Mouse (Mus musculus): ENCODE data around the gene Zfp366. TPM values are rescaled to one million over a fixed set of nuclear protein-coding genes. Genes with fewer than 3 reads are reported as not detected.

The Zfp366 gene
- polyA plus RNA-seq, 1 experiment from 2014 or later: 0.43 TPM

DNA sequence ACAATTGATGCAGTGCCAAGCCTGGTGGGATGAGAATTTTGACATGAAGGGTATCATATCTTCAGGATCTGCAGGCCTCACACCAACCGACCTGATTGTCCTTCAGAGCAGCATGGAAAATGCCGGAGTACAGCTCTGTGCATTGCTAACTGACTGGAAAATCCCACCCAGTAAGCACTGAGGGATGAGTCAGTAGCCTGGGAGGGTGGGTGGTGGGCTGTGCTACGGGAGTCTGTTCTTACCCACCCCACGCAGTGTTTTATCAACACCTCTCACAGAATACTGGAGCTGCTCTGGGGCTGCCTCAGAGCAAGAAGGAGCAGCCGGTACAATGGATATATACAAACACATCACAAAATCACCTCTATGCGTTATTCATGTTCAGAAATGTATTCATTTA, 79.9 kb downstream of the Zfp366 start:
- no peaks in the 10 kb centered on the region for H3K27me3 ChIP-seq (replicated peaks; ENCODE audit: control insufficient read depth, insufficient read depth, low read length)
- no peak overlapping the region for H3K4me2 ChIP-seq (ENCODE audit: low read length)
- DNase-seq (ENCODE audit: low spot score) (no peak), ATAC-seq (no peak)
- H3K27ac ChIP-seq (ENCODE audit: low read depth, low read length): no peak overlapping the region
- no peak overlapping the region for H3K4me3 ChIP-seq (ENCODE audit: low read depth, low read length)
- 86% methylated on average over 6 of the region's 6 CpGs for WGBS
- no peaks in the 10 kb centered on the region for H3K36me3 ChIP-seq (ENCODE audit: control insufficient read depth, insufficient read depth, low read length)
- no peaks in the 10 kb centered on the region for H3K9me3 ChIP-seq (replicated peaks; ENCODE audit: control insufficient read depth, low read length)
- no peak overlapping the region for H3K9ac ChIP-seq (ENCODE audit: low read length)
- no peaks in the 10 kb centered on the region for H3K4me1 ChIP-seq (ENCODE audit: control insufficient read depth, insufficient read depth, low read length)

DNA sequence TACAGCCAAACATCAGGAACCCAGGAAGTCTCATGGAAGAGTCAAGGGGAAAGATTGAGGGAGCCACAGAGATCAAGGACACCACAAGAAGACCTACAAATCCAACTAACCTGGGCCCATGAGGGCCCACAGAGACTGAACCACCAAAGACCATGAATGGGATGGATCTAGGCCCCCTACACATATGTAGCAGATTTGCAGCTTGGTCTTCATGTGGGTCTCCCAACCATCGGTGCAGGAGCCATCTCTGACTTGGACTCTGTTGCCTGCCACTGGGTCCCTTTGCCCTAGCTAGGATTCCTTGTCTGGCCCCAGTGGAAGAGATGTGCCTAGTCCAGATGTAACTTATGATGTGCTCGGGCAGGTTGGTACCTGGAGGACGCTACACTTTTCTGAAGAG, 87.4 kb downstream of the Zfp366 start:
- H3K9me3 ChIP-seq (replicated peaks; ENCODE audit: control insufficient read depth, low read length): no peaks in the 10 kb centered on the region
- no peaks in the 10 kb centered on the region for H3K27me3 ChIP-seq (replicated peaks; ENCODE audit: control insufficient read depth, insufficient read depth, low read length)
- DNase-seq (ENCODE audit: low spot score) (no peak), ATAC-seq (no peak)
- no peak overlapping the region for H3K4me2 ChIP-seq (ENCODE audit: low read length)
- H3K36me3 ChIP-seq (ENCODE audit: control insufficient read depth, insufficient read depth, low read length): no peaks in the 10 kb centered on the region
- WGBS: 93% methylated on average over 3 of the region's 3 CpGs
- no peak overlapping the region for H3K27ac ChIP-seq (ENCODE audit: low read depth, low read length)
- H3K9ac ChIP-seq (ENCODE audit: low read length): no peak overlapping the region
- H3K4me1 ChIP-seq (ENCODE audit: control insufficient read depth, insufficient read depth, low read length): no peaks in the 10 kb centered on the region
- no peak overlapping the region for H3K4me3 ChIP-seq (ENCODE audit: low read depth, low read length)

DNA sequence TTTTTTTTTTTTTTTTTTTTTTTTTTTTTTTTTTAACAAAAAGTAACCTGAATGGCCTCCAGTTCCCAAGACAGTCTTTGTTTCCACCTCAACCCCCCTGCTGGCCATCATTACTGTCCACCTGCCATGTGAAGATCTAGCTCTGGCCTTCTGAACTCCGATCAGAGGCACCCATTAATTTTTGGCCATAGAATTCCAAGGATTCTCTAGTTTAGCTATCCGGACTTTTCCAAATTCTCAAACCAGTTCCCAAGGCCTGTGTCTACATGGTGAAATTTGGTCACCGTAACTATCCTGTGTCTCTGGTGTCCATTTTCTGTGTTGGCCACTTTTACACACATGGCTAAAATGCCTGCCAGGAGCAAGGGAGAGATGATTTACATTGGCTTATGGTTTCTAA, 92.9 kb downstream of the Zfp366 start:
- Histone ChIP-seq H3K27me3 (replicated peaks; ENCODE audit: control insufficient read depth, insufficient read depth, low read length) (no peaks in the 10 kb centered on the region), H3K9me3 (replicated peaks; ENCODE audit: control insufficient read depth, low read length) (no peaks in the 10 kb centered on the region), H3K4me3 (ENCODE audit: low read depth, low read length) (no peak overlapping the region), H3K9ac (ENCODE audit: low read length) (no peak overlapping the region), H3K36me3 (ENCODE audit: control insufficient read depth, insufficient read depth, low read length) (no peaks in the 10 kb centered on the region), H3K4me1 (ENCODE audit: control insufficient read depth, insufficient read depth, low read length) (no peaks in the 10 kb centered on the region), H3K4me2 (ENCODE audit: low read length) (no peak overlapping the region), H3K27ac (ENCODE audit: low read depth, low read length) (no peak overlapping the region)
- WGBS: 100% methylated on average over 3 of the region's 3 CpGs
- ATAC-seq (no peak), DNase-seq (ENCODE audit: low spot score) (no peak)

DNA sequence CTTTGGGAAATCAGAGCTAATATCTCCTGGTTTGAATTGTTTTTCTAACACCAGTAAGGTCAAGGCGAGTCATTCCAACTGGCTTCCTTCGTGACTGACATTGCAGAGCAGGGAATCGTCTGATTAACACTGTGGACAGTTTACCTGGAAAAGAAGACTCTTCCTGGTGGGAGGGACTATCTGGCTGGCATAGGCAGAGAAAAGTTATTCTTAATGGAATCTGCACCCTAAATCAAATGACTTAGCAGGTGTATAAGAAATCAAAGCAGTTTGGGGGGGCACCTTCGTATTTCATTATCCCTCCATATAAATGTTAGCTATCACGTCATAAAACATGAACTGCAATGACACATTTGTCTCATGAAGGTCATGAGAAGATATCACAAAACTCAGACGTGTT, 93.9 kb downstream of the Zfp366 start:
- Histone ChIP-seq H3K4me2 (ENCODE audit: low read length) (no peak overlapping the region), H3K36me3 (ENCODE audit: control insufficient read depth, insufficient read depth, low read length) (no peaks in the 10 kb centered on the region), H3K9me3 (replicated peaks; ENCODE audit: control insufficient read depth, low read length) (no peaks in the 10 kb centered on the region), H3K27ac (ENCODE audit: low read depth, low read length) (no peak overlapping the region), H3K9ac (ENCODE audit: low read length) (no peak overlapping the region), H3K4me3 (ENCODE audit: low read depth, low read length) (no peak overlapping the region), H3K27me3 (replicated peaks; ENCODE audit: control insufficient read depth, insufficient read depth, low read length) (no peaks in the 10 kb centered on the region), H3K4me1 (ENCODE audit: control insufficient read depth, insufficient read depth, low read length) (peaks cover 6% of the 10 kb centered on the region; the same call in 1 of the 2 replicates)
- 84% methylated on average over 6 of the region's 6 CpGs for WGBS
- no peak for ATAC-seq
- DNase-seq (ENCODE audit: low spot score): no peak

DNA sequence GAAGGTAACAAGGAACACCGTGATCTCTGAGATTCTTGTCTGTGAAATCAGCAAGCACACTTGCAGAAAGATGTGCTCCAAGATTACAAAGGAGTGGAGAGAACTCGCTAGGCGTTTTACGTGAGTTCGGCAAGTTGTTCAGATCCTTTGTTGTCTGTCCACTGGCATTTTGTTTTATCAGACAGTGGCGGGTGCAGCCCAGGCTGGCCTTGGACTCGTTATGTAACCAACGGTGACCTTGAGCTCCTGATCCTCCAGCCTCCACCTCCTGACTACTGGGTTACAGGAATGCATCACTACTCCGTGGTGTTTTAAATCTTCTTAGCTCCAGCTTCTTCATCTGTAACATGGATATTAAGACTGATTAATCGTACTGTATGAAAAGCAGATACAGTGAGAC, 94.7 kb downstream of the Zfp366 start:
- DNase-seq (ENCODE audit: low spot score) (no peak), ATAC-seq (no peak)
- Histone ChIP-seq H3K27me3 (replicated peaks; ENCODE audit: control insufficient read depth, insufficient read depth, low read length) (no peaks in the 10 kb centered on the region), H3K36me3 (ENCODE audit: control insufficient read depth, insufficient read depth, low read length) (no peaks in the 10 kb centered on the region), H3K4me1 (ENCODE audit: control insufficient read depth, insufficient read depth, low read length) (peaks cover 14% of the 10 kb centered on the region; the same call in 1 of the 2 replicates), H3K9me3 (replicated peaks; ENCODE audit: control insufficient read depth, low read length) (no peaks in the 10 kb centered on the region), H3K4me2 (ENCODE audit: low read length) (no peak overlapping the region), H3K27ac (ENCODE audit: low read depth, low read length) (no peak overlapping the region), H3K4me3 (ENCODE audit: low read depth, low read length) (no peak overlapping the region), H3K9ac (ENCODE audit: low read length) (no peak overlapping the region)
- 57% methylated on average over 10 of the region's 10 CpGs for WGBS

DNA sequence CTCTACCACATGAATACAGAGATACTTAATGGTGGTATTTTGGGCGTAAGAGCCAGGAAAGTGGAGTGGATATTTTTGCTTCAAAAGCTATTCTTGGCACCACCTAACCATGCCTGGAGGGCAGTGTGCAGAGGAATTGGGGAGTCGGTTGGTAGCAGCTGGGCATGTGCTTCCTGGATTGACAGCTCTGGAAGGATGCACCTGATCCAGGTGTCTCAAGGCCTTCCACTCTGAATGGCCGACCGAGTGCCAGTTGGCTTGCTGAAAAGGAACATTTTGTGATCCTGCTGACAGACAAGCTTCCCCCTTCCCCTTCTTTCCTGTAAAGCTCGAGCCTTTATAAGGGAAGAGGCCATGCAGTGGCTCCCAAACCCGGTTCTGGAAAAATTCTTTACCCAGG, 98.3 kb downstream of the Zfp366 start:
- H3K4me1 ChIP-seq (ENCODE audit: control insufficient read depth, insufficient read depth, low read length): peaks cover 18% of the 10 kb centered on the region
- no peaks in the 10 kb centered on the region for H3K27me3 ChIP-seq (replicated peaks; ENCODE audit: control insufficient read depth, insufficient read depth, low read length)
- no peak overlapping the region for H3K4me3 ChIP-seq (ENCODE audit: low read depth, low read length)
- WGBS: 76% methylated on average over 6 of the region's 6 CpGs
- DNase-seq (ENCODE audit: low spot score): no peak
- H3K36me3 ChIP-seq (ENCODE audit: control insufficient read depth, insufficient read depth, low read length): no peaks in the 10 kb centered on the region
- no peak overlapping the region for H3K27ac ChIP-seq (ENCODE audit: low read depth, low read length)
- no peak overlapping the region for H3K4me2 ChIP-seq (ENCODE audit: low read length)
- H3K9me3 ChIP-seq (replicated peaks; ENCODE audit: control insufficient read depth, low read length): no peaks in the 10 kb centered on the region
- no peak for ATAC-seq
- no peak overlapping the region for H3K9ac ChIP-seq (ENCODE audit: low read length)

DNA sequence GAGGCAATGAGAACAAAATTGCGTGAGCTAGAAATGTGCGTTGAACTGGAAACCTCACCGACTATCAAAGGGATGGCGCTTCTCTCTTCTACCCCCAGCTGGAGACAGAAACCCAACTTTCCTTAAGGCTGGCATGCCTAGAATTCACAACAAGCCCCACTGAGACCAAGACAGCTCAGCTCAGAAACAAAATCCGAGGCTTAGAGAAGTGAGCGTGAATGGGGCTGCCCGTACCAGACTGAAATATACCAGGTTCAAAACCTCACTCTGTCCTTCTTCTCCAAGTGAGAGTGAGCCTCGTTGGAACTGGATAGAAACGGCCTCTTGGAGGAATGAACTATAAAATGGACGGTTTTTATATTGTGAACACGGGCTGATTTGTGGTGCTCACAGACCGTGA, 99.3 kb downstream of the Zfp366 start:
- no peak for DNase-seq (ENCODE audit: low spot score)
- Histone ChIP-seq H3K27ac (ENCODE audit: low read depth, low read length) (peak overlapping the region; percentile 9; the same call in 1 of the 2 replicates), H3K36me3 (ENCODE audit: control insufficient read depth, insufficient read depth, low read length) (no peaks in the 10 kb centered on the region), H3K4me2 (ENCODE audit: low read length) (no peak overlapping the region), H3K9ac (ENCODE audit: low read length) (no peak overlapping the region), H3K4me3 (ENCODE audit: low read depth, low read length) (no peak overlapping the region), H3K27me3 (replicated peaks; ENCODE audit: control insufficient read depth, insufficient read depth, low read length) (no peaks in the 10 kb centered on the region), H3K4me1 (ENCODE audit: control insufficient read depth, insufficient read depth, low read length) (peaks cover 18% of the 10 kb centered on the region), H3K9me3 (replicated peaks; ENCODE audit: control insufficient read depth, low read length) (no peaks in the 10 kb centered on the region)
- ATAC-seq: peak; percentile 17; the same call in 1 of the 2 replicates
- 79% methylated on average over 12 of the region's 12 CpGs for WGBS

DNA sequence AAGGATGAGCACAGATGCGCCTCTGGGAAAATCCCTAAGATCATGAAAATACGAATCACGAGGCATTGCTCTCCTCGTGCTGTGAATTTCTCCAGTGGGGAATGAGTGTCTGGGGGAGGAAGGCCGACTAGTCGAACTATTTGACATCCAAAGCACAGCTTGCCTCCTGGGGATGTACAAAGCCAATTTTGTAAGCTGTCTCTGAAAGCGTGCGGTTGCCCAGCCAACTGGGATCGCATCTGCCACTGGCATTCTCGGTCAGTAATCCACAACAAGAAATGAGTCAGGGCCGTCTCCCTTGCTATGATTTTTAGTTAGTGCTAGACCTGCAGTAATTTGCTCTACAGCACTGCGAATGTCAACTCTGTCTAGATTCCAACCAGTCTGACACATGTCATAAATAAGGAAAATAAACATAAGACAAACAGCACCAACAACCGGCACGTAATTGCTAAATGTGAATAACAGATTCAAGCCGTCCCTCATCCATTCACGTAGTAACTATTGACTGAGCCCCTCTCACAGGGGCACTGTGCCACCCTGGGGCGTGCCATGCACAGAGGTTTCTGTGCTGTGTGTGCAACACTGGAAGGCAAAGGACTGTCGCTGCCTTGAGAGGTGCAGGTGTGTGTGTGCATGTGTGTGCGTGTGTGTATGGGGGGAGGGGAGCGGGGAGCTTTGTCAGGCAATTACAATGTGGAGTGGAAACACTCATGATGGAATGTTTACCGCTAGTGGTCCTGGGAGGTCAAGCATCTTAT, 100.0 kb downstream of the Zfp366 start:
- Histone ChIP-seq H3K4me2 (ENCODE audit: low read length) (no peak overlapping the region), H3K36me3 (ENCODE audit: control insufficient read depth, insufficient read depth, low read length) (no peaks in the 10 kb centered on the region), H3K9ac (ENCODE audit: low read length) (no peak overlapping the region), H3K4me1 (ENCODE audit: control insufficient read depth, insufficient read depth, low read length) (peaks cover 18% of the 10 kb centered on the region), H3K4me3 (ENCODE audit: low read depth, low read length) (no peak overlapping the region), H3K27ac (ENCODE audit: low read depth, low read length) (peak overlapping the region; percentile 9; the same call in 1 of the 2 replicates), H3K27me3 (replicated peaks; ENCODE audit: control insufficient read depth, insufficient read depth, low read length) (no peaks in the 10 kb centered on the region), H3K9me3 (replicated peaks; ENCODE audit: control insufficient read depth, low read length) (no peaks in the 10 kb centered on the region)
- 66% methylated on average over 21 of the region's 21 CpGs for WGBS
- ATAC-seq (peak; percentile 85), DNase-seq (ENCODE audit: low spot score) (peak; percentile 82)

DNA sequence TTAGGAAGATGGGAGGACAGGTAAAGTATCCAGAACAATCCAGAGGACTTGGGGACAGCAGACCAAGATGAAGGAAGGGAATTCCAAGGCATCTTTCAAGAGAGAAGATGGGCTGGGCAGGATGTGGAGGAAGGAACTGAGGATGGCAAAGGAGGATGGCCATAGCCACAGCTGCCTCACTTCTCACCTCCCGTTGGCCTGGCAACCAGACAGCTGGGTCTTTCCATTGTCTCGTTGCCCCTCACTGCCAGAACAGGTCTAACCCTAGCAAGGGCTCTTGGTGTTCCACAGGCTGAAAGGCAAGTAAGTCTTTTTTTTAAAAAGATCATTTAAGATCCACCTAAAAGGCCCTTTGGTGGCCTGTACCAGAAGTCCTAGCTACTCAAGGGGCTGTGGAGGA, 100.6 kb downstream of the Zfp366 start:
- 47% methylated on average over 2 of the region's 2 CpGs for WGBS
- ATAC-seq (no peak), DNase-seq (ENCODE audit: low spot score) (no peak)
- Histone ChIP-seq H3K4me2 (ENCODE audit: low read length) (no peak overlapping the region), H3K36me3 (ENCODE audit: control insufficient read depth, insufficient read depth, low read length) (no peaks in the 10 kb centered on the region), H3K4me1 (ENCODE audit: control insufficient read depth, insufficient read depth, low read length) (peaks cover 18% of the 10 kb centered on the region), H3K9ac (ENCODE audit: low read length) (no peak overlapping the region), H3K27me3 (replicated peaks; ENCODE audit: control insufficient read depth, insufficient read depth, low read length) (no peaks in the 10 kb centered on the region), H3K4me3 (ENCODE audit: low read depth, low read length) (no peak overlapping the region), H3K27ac (ENCODE audit: low read depth, low read length) (peak overlapping the region; percentile 0; the same call in 1 of the 2 replicates), H3K9me3 (replicated peaks; ENCODE audit: control insufficient read depth, low read length) (no peaks in the 10 kb centered on the region)

Measured in forebrain, embryonic 14.5 days (tissue).